Mouse (Mus musculus): ENCODE measurements around the gene Gm10762.
"Not testable (repeated sequence)": the region's sequence is repeated elsewhere in the genome, so short reads cannot be mapped to it uniquely, and the experiment has no call there.

Gm10762 gene

DNA sequence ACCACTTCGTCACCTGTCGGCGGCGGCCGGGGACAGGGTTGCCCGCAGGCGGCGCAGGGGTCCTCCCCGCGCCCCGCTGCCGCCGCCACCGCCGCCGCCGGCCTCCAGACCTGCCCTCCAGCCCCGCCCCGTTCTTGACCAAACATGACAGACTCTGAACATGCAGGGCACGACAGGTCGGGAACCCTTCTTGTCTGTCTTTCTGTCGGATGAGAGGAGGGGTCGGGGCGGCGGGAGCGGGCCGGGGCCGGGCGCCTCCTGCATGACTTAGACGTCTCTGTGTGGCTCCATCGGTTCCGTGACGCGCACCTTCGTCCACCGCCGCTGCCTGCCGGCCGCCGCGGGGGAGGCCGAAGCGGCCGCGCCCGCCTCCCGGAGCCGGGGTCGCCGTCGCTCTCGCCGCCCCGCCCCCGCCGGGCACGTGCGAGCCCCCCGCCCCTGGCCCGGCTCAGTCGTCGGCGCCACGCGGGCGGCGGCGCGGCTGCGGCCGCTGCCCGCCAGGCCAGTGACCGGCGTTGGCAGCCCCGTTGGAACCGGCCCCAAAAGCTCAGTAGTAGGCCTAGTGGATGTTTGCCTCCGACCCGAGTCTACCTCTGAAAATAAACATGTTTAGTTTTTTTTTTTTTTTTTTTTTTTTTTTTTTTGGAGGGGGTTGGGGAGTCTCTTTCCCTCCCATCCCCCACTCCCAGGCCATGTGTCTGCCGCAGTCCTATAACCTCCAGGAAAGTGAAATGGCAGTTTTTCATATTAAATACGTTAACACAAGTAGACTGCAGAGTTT, at the start of gene Gm10762:
Gene Gm10762, minus strand, starts transcription at position 65 of the 781 bp plus-strand sequence.
- peak; percentile 51 for DNase-seq (ENCODE audit: low spot score)

DNA sequence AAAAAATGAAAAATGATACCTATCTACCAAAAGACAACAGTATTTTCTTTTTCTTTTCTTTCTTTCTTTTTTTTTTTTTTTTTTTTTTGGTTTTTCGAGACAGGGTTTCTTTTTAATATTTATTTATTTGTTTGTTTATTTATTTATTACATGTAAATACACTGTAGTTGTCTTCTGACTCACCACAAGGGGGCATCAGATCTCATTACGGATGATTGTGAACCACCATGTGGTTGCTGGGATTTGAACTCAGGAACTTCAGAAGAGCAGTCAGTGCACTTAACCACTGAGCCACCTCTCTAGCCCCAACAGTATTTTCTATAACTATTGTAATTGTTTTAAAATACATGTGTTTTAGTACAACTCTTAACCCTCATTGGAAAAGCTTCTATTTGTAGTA, 41.3 kb upstream of the Gm10762 start:
- not testable (repeated sequence) for DNase-seq (ENCODE audit: low spot score)

DNA sequence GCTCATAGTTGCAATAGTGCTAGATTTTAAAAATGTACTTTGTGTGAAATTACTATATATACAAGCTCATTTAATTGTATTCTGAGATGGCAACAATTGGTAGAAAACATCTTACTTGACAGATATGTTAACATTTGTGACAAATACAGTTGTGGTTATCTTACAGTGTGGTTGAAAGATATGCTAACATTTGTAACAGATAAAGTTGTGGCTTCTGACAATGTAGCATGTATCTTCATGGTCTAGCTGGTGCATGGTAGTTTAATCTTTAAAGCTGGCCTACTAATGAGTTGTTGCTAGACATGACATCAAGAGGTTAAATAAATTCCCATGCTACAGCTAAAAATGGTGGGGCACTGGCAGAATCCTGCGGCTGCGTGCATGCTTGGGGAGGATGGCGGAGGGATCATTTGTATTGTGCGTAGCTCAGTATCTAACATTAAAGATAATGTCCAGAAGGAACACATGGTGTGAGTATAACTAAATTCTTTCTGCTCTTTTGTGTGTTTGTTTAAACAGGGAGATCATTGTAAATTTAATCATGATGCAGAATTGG, 38.7 kb upstream of the Gm10762 start:
- DNase-seq (ENCODE audit: low spot score), result no peak

DNA sequence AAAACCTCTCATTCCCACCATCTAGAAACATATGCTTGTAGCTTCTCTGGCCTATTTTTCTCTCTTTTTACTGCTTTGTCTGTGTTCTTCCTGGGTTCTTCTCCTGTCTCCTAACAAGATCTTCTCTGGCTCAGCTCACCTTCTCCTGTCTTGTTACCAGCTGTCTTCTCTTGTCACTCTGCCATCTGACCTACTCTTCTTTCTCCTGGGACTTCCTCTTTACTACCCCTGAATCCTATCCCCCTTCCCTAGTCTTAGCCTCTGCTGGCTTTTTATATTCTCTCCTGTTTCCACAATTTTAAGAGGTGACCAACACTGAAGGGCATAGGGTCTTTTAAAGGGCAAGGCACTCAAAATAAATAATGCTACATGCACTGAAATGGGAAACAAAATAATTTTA, 37.3 kb upstream of the Gm10762 start:
- no peak for DNase-seq (ENCODE audit: low spot score)

DNA sequence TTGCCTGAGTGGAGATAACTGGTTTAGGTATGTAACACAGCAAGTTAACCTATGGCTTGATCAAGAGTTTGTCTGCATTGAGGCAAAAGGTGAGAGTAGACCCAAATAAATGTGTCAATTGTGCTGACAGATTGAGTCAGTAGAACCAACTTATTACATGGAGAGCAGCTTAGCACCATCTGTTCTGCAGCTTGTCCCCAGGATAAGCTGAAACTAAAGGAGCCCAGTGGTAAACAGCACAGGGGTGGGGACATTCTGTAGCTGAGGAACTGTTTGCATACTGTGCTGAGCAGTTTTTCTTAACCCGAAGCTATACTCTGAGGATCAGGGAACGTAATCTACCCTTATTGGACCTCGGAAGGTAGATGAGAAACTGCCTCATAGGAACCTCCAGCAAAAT, 17.2 kb upstream of the Gm10762 start:
- no peak for DNase-seq (ENCODE audit: low spot score)

DNA sequence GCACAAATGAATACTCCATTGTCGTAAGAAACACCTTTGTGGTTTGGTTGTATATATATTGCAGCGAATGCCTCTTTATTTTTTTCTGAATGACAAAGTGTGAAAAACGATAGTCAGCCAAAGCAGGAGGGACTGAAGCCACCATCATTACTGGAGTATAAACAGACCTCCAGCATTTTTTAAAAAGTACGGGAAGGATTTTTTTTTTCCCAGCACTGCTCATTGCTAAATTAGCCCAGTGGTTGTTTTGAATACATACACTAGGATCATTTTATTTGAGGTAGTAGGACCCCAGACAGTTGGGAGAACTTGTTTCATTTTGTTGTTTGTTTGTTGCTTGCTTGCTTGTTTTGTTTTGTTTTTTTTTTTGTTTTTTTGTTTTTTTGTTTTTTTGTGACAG, 8.0 kb upstream of the Gm10762 start:
- no peak for DNase-seq (ENCODE audit: low spot score)

DNA sequence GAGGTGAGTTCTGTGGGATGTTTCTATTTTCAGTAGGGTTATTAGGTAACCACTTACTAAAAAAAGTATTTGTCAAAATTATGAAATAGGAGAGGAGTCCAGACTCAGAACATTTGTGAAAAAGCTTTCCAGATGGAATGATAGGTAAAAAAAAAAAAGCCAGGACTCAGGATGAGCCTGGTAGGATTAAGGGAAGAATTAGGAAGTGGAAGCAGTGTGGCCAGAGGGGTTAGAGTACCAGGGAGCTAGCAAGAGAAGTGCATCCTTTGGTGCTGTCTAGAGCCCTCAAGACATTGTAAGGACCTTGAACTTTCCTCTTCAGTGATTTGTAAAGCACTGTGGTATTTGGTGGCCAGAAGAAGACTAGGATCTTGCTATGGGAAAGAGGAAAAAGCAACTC, 4.8 kb upstream of the Gm10762 start:
- no peak for DNase-seq (ENCODE audit: low spot score)

DNA sequence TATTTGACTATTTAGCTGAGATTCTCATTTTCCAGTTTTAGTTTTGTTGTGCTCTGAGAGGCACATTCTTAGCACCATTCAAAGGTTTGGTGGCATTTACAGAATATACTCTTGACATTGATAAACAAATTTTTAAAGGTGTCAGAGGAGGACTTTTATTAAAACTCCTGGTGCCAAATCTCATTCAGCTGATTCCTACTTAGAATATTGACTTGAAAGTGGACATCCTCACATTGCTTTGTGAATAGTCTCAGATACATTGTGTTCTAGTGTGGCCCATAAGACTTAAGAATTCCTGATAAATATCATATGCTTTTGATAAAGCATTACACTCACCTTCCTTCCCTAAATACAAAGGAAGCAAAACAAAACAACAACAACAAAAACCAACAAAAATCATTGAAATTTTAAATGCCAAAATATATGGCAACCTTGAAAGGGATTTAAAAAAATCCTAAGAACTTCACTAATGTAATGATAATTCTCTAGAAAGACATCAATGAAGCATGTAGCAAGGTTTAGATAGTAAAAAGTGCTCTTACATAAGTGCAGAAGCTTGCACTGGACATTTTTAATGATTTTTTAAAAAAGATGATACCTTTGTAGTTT, 1.1 kb upstream of the Gm10762 start:
- no peak for DNase-seq (ENCODE audit: low spot score)

DNA sequence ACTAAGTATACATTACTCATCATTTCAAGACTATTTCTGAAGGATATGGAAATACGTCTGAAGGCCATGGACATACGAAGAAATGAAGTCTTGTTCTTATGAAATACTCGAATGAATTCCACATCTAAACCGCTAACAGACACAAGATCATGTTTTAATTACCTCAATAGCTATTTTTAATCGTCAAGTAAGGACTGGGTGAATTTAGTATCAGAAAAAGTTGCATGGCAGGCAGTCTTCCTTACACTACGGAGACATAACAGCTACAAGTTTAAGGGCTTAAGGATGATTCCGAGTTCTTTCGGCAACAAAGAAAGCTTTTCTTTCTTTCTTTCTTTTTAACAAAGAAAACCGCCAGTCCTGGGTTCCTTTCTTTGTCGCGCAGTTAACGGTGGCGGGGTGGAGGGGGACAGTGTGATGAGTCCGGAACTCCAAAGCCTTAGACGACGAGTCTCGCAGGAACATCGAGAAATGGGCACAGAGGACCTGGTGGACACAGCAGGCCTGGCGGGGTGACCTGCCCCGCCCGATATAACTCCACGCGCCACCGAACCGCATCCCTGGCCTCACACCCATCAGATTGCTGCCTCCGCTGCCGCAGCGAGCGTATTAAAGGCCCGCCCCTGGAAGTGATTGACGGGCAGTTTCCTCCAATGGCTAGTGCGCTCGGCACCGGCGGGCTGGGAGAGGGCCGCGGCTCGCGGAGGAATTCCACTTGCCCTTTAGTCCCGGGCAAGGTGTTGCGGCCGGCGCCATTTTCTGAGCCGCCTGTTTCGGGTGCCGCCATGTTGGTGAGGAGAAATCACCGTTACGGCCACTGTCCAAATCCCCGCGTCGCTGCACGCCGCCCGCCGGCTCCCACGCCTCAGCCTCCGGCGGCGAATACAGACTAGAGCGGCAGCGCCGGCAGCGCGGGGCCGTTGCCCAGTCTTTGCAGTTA, 614 bp downstream of the Gm10762 start, which contains the start of gene Zc3h6:
Gene Zc3h6, plus strand, starts transcription at position 762 of the 940 bp plus-strand sequence.
- DNase-seq (ENCODE audit: low spot score), result peak; percentile 97

DNA sequence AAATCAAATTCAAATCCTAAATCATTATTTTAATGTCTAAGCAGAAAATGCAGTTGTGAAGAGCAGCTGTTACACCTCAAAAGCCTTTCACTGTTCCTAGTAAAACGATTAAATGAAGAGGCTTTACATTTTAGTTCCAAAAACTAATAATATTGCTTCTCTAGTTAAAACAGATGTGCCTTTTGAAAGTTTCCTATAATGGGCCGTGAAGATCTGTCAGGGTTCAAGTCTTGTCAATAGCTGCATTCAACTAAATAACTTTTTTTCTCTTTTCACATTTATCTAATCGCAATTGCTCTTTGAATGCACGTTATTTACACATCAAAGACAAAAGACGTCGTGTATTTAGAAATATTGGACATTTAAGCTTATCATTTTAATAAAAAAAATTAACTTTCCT, 1.3 kb downstream of the Gm10762 start:
- no peak for DNase-seq (ENCODE audit: low spot score)

DNA sequence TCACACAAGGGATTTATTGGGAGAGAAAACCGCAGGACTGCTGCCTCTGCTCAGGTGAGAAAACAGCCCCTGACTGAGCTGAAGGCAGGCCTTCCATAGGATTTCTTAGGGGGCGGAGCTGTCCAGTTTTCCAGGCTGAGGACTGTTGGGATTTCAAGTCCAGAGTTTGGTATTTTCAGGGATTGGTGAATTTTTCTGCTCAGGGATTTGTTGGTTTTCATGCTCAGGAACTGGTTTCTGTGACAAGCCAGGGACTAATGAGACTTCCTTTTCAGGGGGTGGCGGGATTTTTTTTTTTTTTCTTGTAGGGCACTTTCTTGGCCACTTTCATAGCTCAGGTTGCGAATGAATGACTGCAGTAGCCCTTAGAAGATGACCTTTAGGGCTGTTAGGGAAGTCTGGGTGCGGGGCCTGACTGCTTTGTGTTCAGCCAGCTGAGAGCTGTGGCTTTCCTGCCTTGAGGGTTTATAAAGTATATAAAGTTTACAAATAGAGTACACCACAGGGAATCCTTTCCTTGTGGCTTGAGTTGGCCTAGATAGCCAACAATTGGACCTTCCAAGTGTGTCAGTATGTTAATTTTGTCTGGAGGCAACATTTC, 1.9 kb downstream of the Gm10762 start:
- DNase-seq (ENCODE audit: low spot score), result no peak

DNA sequence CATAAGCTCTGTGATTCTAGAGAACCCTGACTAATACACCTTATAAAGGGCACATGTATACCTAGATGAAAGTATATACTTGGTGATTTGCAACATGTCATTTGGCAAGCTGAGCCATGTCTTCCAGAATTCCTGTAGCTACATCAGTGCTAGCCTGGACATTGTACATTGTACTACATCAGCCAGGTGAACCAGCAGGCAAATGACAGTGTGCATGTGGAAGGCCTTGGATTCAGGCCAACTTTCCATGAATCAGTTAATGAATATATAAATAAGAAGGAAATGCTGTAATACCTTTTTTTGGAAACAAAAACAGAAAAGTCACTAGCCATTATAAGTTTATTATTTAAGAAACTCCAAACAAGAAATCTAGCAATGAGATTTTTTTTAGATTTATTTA, 13.3 kb downstream of the Gm10762 start:
- no peak for DNase-seq (ENCODE audit: low spot score)

DNA sequence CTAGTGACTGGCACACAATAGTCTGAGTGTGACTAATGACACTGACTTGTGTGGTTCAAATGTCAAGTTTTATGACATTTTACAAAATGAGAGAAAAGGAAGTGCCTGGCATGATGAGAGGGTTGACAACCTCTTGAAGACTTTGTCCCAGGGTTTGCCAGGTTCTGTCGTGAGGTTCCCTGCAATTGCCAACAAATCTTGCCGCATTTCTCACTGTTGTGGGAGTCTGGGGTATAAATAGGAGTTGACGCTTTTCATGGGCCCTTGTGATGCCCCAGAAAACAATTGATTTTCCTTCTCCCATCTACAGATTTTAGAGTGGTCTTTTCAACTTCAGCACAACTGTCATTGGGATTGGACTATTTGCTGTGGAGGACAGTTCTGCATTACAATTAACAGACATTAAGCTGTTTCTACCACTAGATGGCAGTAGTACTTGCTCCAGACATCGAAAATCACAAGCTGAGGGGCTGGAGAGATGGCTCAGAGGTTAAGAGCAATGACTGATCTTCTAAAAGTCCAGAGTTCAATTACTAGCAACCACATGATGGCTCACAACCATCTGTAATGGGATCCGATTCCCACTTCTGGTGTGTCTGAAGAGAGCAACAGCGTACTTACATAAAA, 19.4 kb downstream of the Gm10762 start:
- peak; percentile 54 for DNase-seq (ENCODE audit: low spot score)

DNA sequence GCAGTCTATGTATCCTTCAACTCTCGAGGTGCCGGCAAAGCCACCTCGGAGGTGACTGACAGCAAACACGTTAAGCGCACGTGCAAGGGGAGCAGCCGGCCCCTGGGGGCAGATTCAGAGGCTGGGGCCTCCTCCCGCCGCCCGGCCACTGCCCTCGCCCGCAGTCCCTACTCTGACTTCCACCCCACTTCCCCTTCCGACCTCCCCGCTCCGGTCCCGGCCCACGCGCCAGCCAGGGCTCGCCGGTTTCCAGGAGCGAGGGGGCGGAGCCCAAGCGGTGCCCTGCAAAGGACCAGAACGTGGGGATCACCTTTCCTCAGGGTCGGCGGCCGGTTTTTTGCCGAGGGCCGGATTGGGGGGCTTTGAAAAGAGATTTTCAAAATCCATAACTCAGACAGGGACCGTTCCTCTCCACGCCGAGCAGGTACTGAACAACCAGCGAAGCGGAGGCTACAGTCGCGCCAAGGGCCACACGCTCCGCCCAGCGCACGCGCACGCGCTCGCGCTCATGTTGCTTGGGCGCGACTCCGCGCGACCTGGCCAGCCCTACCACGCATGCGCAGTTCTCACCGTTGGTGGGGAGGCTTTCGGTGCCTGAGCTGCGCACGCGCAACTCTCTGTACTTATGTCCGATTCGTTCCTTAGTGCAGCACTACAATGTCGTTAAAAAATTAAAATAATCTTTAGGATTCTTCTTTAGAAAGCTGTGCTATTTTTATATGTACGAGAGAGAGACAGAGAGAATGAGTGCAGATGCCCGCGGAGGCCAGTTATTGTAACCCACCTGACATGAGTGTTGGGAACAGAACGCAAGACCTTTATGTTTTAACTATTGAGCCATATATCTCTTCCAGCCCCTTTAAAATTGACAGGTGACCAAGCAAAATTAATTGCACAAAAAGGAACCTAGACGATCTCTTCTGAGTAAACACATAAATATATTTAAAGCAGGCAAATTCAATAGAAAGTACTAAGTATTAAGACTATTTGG, 23.7 kb downstream of the Gm10762 start, which contains the start of gene Zc3h8:
Gene Zc3h8, minus strand, starts transcription at position 540 of the 991 bp plus-strand sequence.
- peak; percentile 94 for DNase-seq (ENCODE audit: low spot score)

DNA sequence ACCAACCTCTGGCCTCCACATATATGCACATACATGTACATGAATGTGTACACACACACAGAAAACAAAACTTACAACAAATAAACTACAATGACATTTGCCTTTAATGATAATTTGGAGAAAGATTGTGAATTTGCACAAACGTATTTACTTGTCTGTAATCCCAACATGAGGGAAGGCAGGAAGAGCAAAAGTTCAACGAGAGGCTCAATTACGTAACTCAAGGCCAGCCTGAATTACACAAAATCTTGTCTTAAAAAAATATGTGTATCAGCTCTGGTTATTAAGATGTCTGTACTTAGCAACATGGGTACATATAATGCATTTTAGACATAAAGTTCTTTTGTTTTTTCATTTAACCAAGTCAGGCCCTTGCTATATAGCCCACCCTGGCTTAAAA, 31.3 kb downstream of the Gm10762 start:
- DNase-seq (ENCODE audit: low spot score), result no peak

DNA sequence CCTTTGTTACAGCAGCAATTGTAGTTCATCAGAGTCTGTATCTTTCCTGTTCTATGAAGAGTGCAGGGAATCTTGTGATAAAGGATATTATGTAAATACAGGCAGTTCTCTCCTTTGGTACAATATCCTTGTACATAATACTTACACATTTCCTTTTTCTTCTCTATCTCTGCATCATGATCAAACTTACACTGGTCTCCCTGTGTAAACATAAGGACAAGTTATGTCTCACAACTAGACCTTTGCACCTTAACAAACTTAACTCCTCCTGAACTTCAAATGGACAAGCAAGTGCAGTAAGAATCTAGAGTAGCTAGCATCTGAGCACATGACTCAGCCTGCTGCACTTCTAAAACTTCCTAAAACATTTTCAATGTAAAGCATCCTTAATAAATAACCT, 36.8 kb downstream of the Gm10762 start:
- DNase-seq (ENCODE audit: low spot score), result no peak

DNA sequence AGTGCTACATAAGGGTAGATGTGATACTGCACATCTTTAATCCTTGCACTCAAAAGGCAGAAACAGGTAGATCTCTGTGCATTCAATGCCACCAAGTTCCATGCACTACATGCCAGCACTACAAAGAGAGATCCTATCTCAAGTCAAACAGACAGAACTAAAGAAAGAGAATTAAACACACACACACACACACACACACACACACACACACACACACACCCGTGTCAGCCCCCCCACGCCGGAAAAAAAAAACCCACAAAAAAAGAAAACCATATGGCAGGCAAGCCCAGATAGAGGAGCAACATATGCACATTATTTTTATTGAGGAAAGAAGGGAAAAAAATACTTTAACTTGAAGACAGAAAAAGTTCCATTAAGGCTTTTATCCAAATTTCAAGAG, 39.1 kb downstream of the Gm10762 start:
- DNase-seq (ENCODE audit: low spot score), result no peak

DNA sequence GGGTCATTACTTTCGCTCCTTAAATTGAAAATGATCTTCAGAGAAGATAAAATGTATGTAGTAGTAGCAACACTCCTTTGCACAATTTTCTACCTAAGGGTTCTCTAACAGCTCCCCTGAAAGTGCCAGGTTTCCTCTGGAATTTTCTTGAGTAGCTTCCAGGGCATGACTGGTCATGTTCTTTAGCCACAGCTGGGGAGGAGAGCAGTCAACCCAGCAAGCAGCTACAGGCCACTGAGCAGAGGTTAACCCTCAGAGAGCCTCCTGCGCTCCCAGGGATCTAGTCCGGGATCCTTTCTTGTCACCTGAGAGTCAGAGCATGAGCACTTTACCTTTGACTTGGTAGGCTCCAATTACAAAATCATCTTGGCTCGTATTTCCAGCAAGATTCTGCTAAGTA, 42.7 kb downstream of the Gm10762 start:
- no peak for DNase-seq (ENCODE audit: low spot score)

Data from left cerebral cortex, adult 11 months (tissue).